Mouse (Mus musculus): ENCODE measurements at regions not wholly inside any gene's neighbourhood (a gene's known extent, or its start where the extent isn't known, plus 50 kb on each side); places are given as distances from the start of the nearest gene placed in this dataset.

DNA sequence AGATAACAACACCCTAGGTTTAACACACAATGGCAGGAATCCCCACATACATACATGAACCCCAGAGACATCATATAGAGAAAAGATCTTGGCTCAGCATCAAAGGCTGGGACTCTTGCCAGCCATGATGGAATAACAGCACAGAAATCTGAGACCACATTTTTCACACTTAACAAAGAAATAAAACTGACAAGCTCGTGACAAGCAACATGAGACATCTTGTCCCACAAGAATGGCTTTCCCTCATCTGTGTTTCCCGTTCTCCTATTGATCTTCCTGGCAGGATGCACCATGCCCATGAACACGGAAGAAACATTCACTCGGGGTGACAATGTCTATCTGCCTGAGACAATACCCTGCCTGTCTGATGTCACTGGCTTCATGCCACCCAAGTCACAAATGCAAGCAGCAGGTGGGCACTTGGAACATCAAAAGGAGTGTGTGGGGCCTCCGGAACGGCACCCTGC lies 235.0 kb upstream of the Pabpc6 start:
- Histone ChIP-seq H3K9me3 (replicated peaks; ENCODE audit: low read length) (no peaks in the 10 kb centered on the region), H3K79me2 (replicated peaks; ENCODE audit: control insufficient read depth, extremely low read depth, insufficient read depth, poor library complexity, severe bottlenecking) (no peaks in the 10 kb centered on the region), H3K4me3 (replicated peaks in 1 of 3; ENCODE audit: low read depth in 2 of 3, low read length in 2 of 3, poor library complexity in 1 of 3) (no peak overlapping the region), H3K4me1 (ENCODE audit: control insufficient read depth in 1 of 2, insufficient read depth in 2 of 2) (no peaks in the 10 kb centered on the region), H3K4me2 (ENCODE audit: insufficient read depth, low read depth, poor library complexity, severe bottlenecking) (no peak overlapping the region), H3K27me3 (replicated peaks) (no peaks in the 10 kb centered on the region), H3K36me3 (replicated peaks in 1 of 2; ENCODE audit: control insufficient read depth in 1 of 2, insufficient read depth in 1 of 2, low read length in 1 of 2) (no peaks in the 10 kb centered on the region), H3K9ac (ENCODE audit: insufficient read depth, low read depth) (no peak overlapping the region), H3K27ac (ENCODE audit: insufficient read depth, low read depth) (no peak overlapping the region)
- no peak for DNase-seq (ENCODE audit: extremely low read depth)
- dilution Hi-C loops (cut with MboI; ENCODE audit: extremely low pct_ligation_motif_present, extremely low pct_unique_long_range_greater_than_20kb, low sequenced_read_pairs) (no loop called here), in situ Hi-C loops (cut with MboI; ENCODE audit: low pct_ligation_motif_present, low pct_unique_long_range_greater_than_20kb, low sequenced_read_pairs) (no loop called here)
- TF ChIP-seq UBTF (IDR thresholded peaks at IDR 0.05; ENCODE audit: low read depth, low read length) (no peak), KAT2A (IDR thresholded peaks at IDR 0.05; ENCODE audit: insufficient replicate concordance, low read length) (no peak), CTCF (conservative IDR thresholded peaks at IDR 0.05 in 1 of 2, IDR thresholded peaks at IDR 0.05 in 1 of 2; ENCODE audit: low read depth in 2 of 2, low read length in 2 of 2) (no peak), MAZ (IDR thresholded peaks at IDR 0.05; ENCODE audit: low read depth, low read length) (no peak), ZKSCAN1 (IDR thresholded peaks at IDR 0.05; ENCODE audit: borderline replicate concordance, low read depth, low read length) (no peak), CHD2 (IDR thresholded peaks at IDR 0.05; ENCODE audit: low read length) (no peak), RCOR1 (conservative IDR thresholded peaks at IDR 0.05; ENCODE audit: low read depth, low read length) (no peak), ELF1 (IDR thresholded peaks at IDR 0.05; ENCODE audit: low read depth, low read length) (no peak), JUN (IDR thresholded peaks at IDR 0.05; ENCODE audit: insufficient read depth, low read depth, low read length) (no peak), SMC3 (IDR thresholded peaks at IDR 0.05; ENCODE audit: low read depth, low read length) (no peak), IRF4 (IDR thresholded peaks at IDR 0.05; ENCODE audit: low read depth, low read length) (no peak), USF2 (conservative IDR thresholded peaks at IDR 0.05; ENCODE audit: low read depth, low read length) (no peak), EP300 (IDR thresholded peaks at IDR 0.05; ENCODE audit: low read length) (no peak), MYC (IDR thresholded peaks at IDR 0.05; ENCODE audit: low read depth, low read length) (no peak), TCF12 (IDR thresholded peaks at IDR 0.05; ENCODE audit: low read depth, low read length) (no peak), ZMIZ1 (IDR thresholded peaks at IDR 0.05; ENCODE audit: low read depth, low read length) (no peak), PAX5 (IDR thresholded peaks at IDR 0.05; ENCODE audit: low read length) (no peak), SIN3A (IDR thresholded peaks at IDR 0.05; ENCODE audit: low read length) (no peak), HCFC1 (IDR thresholded peaks at IDR 0.05; ENCODE audit: low read depth, low read length) (no peak), NRF1 (IDR thresholded peaks at IDR 0.05; ENCODE audit: low read depth, low read length) (no peak)

DNA sequence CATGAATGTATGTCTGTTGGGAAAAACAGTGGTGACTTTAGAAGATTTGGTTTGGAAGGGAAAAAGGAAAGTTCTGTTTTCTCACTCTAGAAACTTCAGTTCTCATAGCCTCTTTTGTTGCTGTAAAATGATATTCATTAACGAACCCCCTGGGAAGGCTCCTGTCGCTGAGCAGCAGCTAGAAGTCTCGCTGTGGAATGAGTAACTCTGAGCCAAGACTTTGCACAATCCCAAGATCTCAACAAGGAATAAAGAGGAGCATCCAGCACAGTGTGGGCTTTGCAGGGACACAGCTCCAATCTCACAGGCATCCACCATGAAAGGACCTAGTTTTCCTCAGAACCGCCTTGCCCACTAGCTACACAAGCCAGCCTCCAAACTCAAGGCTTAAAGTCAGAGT lies 233.8 kb upstream of the Pabpc6 start:
- Histone ChIP-seq H3K27me3 (replicated peaks) (no peaks in the 10 kb centered on the region), H3K9ac (ENCODE audit: insufficient read depth, low read depth) (no peak overlapping the region), H3K79me2 (replicated peaks; ENCODE audit: control insufficient read depth, extremely low read depth, insufficient read depth, poor library complexity, severe bottlenecking) (no peaks in the 10 kb centered on the region), H3K36me3 (replicated peaks in 1 of 2; ENCODE audit: control insufficient read depth in 1 of 2, insufficient read depth in 1 of 2, low read length in 1 of 2) (no peaks in the 10 kb centered on the region), H3K9me3 (replicated peaks; ENCODE audit: low read length) (no peaks in the 10 kb centered on the region), H3K4me1 (ENCODE audit: control insufficient read depth in 1 of 2, insufficient read depth in 2 of 2) (no peaks in the 10 kb centered on the region), H3K4me2 (ENCODE audit: insufficient read depth, low read depth, poor library complexity, severe bottlenecking) (no peak overlapping the region), H3K4me3 (replicated peaks in 1 of 3; ENCODE audit: low read depth in 2 of 3, low read length in 2 of 3, poor library complexity in 1 of 3) (no peak overlapping the region), H3K27ac (ENCODE audit: insufficient read depth, low read depth) (no peak overlapping the region)
- TF ChIP-seq NRF1 (IDR thresholded peaks at IDR 0.05; ENCODE audit: low read depth, low read length) (no peak), NELFE (IDR thresholded peaks at IDR 0.05; ENCODE audit: low read depth, low read length) (no peak), MAZ (IDR thresholded peaks at IDR 0.05; ENCODE audit: low read depth, low read length) (no peak), USF1 (IDR thresholded peaks at IDR 0.05; ENCODE audit: low read depth, low read length) (no peak), UBTF (IDR thresholded peaks at IDR 0.05; ENCODE audit: low read depth, low read length) (no peak)
- DNase-seq (ENCODE audit: extremely low read depth), result no peak
- dilution Hi-C loops (cut with MboI; ENCODE audit: extremely low pct_ligation_motif_present, extremely low pct_unique_long_range_greater_than_20kb, low sequenced_read_pairs), result no loop called here
- in situ Hi-C loops (cut with MboI; ENCODE audit: low pct_ligation_motif_present, low pct_unique_long_range_greater_than_20kb, low sequenced_read_pairs), result no loop called here
